Mouse (Mus musculus) embryo, embryonic 11 days (tissue): ENCODE results near the gene Grik1.
A peak's percentile ranks its signal among the peaks of the same experiment; 100 is the strongest.

Source experiments
- DNase-seq: peaks from one replicate; pipeline ENCODE4 v3.0.0-alpha.2; 2015

Grik1 gene

DNA sequence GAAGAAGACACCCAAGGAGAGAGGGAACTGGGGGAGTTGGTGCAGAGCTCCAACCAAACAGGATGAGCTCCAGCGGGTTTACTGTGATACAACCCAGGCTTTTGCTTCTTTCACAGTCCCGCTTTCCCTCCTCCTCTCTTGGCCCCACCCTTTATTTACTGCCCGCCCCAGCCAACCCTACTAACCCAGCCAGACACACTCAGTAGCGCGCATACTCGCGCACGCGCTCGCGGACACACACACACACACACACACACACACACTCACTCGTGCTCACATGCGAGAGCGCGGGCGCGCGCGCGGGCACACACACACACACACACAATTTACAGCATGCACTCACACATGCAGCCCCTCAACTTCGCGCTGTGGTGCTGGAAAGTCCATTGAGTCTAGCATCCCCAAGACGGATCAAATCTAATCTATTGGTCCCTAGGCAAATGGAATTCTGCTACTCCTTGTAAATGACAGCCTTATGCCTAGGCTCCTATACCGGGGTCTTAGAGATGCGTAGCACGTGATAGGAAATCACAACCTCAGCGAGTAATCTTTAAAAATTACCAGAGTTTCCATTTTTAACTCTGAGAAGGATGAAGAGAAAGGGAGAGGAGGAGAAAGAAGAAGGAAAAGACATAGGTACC, at the start of gene Grik1:
Gene Grik1 (minus strand): TSS at position 134 of the 641 bp plus-strand sequence.
- DNase-seq = peak; percentile 68

- DNase-seq = peak; percentile 12
Measured at GRCm38 (mm10) chr16:88294209-88294608, 4.1 kb upstream of the Grik1 start.

- DNase-seq = peak; percentile 66
Measured at GRCm38 (mm10) chr16:88289421-88290081, 514 bp downstream of the Grik1 start.

- DNase-seq = no peak
Measured at GRCm38 (mm10) chr16:88258407-88258806, 31.7 kb downstream of the Grik1 start.

GRCm38 (mm10) chr16:88257072-88257471, 33.0 kb downstream of the Grik1 start:
- DNase-seq = no peak

GRCm38 (mm10) chr16:88256101-88256500, 34.0 kb downstream of the Grik1 start:
- DNase-seq = no peak

DNA sequence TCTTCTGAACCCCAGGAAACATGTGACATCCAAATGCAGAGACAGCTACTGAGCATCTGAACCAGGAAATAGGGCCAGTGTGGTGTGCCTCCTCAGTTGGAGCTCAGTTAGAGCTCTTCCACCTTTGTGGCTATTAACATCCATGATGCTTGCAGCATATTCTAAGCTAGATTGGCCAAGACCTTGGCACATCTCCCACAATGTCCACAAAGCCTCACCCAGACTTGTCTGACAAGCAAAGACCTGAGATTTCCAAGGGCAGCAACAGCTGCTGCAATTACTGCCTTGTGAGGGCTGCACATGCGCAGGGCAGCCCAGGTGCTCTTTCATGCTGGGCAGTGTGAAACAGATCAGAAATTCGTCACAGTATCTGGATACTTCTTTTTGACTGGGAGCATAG, 37.4 kb downstream of the Grik1 start:
- no peak for DNase-seq

- DNase-seq = no peak
Measured at GRCm38 (mm10) chr16:88251049-88251448, 39.0 kb downstream of the Grik1 start.

GRCm38 (mm10) chr16:88249825-88250224, 40.2 kb downstream of the Grik1 start:
- DNase-seq = no peak

GRCm38 (mm10) chr16:88247586-88247985, 42.5 kb downstream of the Grik1 start:
- DNase-seq = no peak

GRCm38 (mm10) chr16:88244658-88245057, 45.4 kb downstream of the Grik1 start:
- no peak for DNase-seq

- DNase-seq = no peak
Measured at GRCm38 (mm10) chr16:88225616-88226015, 64.4 kb downstream of the Grik1 start.

- DNase-seq = no peak
Measured at GRCm38 (mm10) chr16:88221932-88222331, 68.1 kb downstream of the Grik1 start.

DNA sequence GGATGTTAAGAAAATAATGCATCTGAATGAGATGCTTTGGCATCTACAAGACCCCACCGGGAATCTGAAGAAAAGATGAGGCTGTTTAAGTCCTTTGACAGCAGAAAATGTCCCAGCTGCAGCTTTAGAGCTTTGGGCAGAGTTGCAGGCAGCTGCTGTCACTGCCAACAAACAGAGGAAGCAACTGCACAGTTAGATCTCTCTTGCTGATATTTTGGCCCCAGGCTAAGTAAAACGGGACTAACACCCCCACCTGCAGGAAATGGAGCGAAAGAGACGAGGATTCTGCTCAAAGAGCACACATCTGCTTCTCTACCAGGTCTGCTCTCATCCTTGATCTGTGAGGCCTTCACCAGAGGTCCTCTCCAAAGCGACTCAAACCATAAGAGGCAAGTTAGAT, 77.5 kb downstream of the Grik1 start:
- no peak for DNase-seq

DNA sequence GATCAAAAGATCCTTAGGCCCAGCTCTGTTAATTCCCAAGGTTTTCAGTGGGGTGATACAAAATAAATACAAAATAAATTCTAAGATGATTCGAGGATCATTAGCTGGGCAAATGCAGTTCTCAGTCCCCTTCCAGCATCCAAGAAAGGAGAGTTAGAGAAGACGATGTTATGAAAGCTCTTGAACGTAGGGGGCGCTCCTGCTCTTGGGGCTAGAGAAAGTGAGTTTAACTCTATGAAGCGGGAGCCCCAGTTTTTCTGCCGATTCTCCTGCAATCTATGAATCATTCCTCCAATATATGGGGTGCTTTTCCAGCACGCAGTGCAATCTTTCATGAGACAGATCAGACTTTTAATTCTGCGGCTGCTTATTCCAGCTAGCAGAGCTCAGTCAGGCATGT, 78.2 kb downstream of the Grik1 start:
- no peak for DNase-seq

DNA sequence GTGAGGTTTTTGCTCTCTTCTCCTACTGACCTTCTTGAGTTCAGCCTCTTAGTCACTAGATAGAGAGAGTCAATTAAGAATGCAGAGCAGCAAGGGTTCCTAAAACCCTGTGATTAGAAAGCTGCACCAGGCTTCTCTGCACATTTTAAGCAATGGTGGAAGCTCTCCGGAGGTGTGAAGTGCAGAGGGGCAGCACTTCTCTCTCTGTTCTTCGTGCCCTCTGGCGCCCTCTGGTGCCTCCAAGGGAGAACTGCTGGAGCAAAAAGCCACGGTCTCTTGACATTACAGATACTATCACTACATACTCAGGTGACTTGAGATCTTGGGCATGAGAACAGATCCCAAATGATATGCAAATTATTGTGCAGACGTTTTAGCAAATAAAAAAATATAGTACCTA, 85.7 kb downstream of the Grik1 start:
- DNase-seq = peak; percentile 66

DNA sequence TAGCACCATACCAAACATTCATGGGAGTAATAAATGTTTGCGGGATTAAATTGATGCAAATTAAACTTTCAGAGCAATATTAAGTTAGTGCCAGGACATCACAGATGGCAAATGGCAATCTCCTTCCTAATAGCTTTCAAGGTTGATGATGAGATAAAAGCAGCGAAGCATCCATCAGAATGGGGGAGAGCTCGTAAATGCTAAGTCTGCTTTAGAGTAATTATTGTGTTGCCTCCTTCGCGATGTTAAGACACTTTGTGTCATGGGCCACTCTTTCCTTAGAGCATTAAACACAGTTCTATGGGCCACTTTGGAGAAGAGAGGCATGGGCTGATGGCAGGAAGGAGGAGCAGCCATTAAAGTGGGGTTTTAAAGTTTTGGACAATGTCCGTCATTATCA, 86.1 kb downstream of the Grik1 start:
- no peak for DNase-seq

DNA sequence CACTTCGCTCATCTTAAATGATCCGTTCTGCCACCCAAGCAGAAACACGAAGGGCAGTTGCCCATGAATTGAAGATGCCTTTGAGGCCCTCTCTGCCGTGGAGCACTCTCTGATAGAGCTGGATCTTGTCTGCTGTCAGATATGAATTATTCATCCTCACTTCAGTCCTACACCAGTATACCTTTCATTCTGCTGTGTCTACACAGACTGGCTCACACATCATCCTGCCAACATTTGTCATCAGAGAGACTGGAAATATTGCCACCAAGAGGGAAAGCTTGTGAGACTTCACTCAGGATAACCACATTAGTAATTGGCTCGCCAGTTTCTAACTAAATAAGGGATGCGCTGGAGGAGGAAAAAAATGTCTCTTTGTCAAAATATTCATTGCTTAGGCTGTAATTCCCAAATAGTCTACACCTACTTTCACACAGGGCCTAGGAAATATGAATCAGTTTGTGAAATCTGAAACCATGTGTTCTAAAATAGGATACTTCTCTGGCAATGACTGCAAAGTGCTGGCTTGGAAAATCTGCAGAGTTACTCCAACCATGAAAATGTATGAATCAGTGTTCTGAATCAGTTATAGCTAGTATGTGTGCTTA, 102.5 kb downstream of the Grik1 start:
- no peak for DNase-seq

DNA sequence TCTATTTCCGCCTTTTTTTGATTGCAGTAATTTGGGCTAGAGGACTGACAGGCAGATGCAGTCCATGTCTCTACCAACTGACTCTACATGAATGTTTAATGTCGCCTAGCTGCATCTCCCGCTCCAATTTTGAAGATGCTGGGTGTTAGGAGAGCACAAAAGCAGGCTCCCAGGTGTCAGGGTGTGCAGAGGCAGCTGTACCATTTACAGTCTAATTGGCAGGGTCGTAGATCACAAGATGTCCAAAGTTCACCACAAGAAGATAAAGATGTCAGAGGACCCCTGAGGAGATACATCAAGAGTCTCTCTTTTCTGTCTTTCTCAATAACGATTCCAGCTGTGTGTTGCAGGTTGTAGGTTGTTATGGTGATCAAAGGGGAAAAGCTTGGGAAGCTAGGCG, 111.3 kb downstream of the Grik1 start:
- no peak for DNase-seq

- peak; percentile 2 for DNase-seq
Measured at GRCm38 (mm10) chr16:88177364-88177763, 112.7 kb downstream of the Grik1 start.

DNA sequence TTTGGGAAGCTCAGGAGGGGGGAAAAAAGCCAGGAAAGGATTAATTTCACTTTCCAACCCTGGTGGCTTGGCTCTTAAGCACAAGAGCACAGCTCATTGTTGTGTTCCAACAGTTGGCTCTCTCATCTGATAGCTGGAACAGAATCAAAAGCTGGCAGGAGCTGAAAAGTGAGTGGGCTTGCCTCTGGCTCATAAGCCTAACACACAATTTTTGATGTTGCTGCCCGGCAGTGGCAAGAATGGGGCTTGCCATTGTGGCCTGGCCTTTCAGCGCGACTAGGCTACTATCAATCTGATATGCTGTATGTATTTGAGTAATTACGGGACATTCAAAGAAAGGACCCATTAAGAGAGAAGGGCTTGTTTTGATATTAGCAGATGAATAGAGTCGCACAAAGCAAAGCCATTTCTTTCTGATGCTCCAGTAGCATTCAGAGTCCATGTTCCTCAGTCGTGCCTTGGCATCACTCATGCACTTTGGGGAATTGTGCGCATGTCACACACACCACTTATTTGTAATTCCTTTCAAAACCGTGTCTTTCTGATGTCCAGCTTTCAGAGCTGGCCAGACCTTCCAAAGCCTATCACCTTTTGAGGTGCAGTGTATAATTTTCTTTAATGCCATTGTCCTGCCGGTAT, 115.9 kb downstream of the Grik1 start:
- DNase-seq = no peak

DNA sequence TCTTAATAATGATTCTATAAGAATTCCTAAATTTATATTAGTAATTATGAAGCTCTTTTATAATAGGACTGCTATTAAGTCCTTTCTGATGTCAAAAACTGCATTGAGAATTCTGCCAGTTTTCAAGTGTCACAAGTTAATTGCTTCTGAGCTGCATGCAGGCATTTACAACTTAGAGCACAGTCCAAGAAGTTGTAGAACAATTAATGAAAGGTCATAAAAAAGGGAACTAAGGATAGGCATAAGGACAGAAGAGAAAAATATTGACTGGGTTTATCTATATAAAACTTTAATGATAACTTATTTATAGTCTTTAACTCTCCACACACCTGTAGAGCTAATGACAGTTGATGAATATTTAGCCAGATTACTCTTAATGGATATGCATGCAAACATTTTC, 123.5 kb downstream of the Grik1 start:
- no peak for DNase-seq

GRCm38 (mm10) chr16:88142574-88142973, 147.5 kb downstream of the Grik1 start:
- DNase-seq = no peak

DNA sequence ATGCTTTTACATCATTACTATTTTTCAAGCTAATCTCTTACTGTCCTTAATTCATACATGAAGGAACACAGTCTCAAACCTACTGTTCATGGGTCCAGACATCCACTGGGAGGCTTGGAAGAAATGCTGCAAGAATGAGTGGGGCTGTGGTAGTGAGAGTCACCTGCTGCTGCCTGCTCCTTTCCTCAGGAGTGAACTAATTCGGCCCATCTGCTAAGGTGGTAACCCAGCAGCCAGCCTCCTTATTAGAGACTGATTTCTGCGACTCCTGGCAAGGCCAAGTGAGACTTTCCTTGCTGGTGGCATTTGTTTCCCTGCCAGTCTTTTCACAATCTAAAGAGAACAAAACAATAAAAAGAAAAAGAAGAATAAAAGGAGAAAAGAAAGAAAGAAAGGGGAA, 147.9 kb downstream of the Grik1 start:
- no peak for DNase-seq
